Mouse (Mus musculus) spleen, postnatal 0 days (tissue): Measurements from ENCODE around the gene Efcab6. TPM values are rescaled to one million over a fixed set of nuclear protein-coding genes. Genes with fewer than 3 reads are reported as not detected.

Experiments
- polyA plus RNA-seq: library from polyadenylated mRNA; unstranded; fragments of >200 nt; fragmentation: Nextera tagmentation; extraction: Ambion mirVana; gene quantifications from 2 replicates; pipeline ENCODE4 v1.2.1, GENCODE M21; 2015

Efcab6 gene
- 0.16 and 0.47 TPM in 2 replicates for polyA plus RNA-seq

GRCm38 (mm10) chr15:84065140-84065539 is at the start of gene Efcab6:
Gene Efcab6, minus strand, starts transcription at chr15:84065379.

GRCm38 (mm10) chr15:84105105-84105923 is 40.1 kb upstream of the Efcab6 start, which contains the start of gene Sult4a1:
Gene Sult4a1, minus strand, starts transcription at chr15:84105754.

Other genes with a start within 250 kb of the Efcab6 start
- gene Sult4a1, start 40.4 kb upstream of the Efcab6 start, polyA plus RNA-seq, result 0.22 and 0.34 TPM in 2 replicates
- not detected in 2 replicates for gene Pnpla5, start 57.8 kb upstream of the Efcab6 start, polyA plus RNA-seq
- not detected in 2 replicates for gene Pnpla3, start 102.5 kb upstream of the Efcab6 start, polyA plus RNA-seq
- gene Samm50, start 126.9 kb upstream of the Efcab6 start, polyA plus RNA-seq, result 83.4 and 89.6 TPM in 2 replicates
- gene Parvb, start 166.7 kb upstream of the Efcab6 start, polyA plus RNA-seq, result 8.1 and 9.5 TPM in 2 replicates